Mouse (Mus musculus) intestine, postnatal 0 days (tissue): Measurements from ENCODE around the gene Hspa4l. TPM values are rescaled to one million over a fixed set of nuclear protein-coding genes. Genes with fewer than 3 reads are reported as not detected.

Experiments used
- ATAC-seq: fragments of 200-750 bp; cut with Nextera tagmentation; 2 replicates; pipeline ENCODE4 v1.8.0; 2017; ENCODE audit warnings: mild to moderate bottlenecking, moderate TSS enrichment, moderate library complexity
- H3K27ac ChIP-seq: fragments of 300-500 bp; sonication (generic); 2 replicates; pipeline ENCODE4 v1.5.1; 2014; ENCODE audit warnings: mild to moderate bottlenecking, low read depth, low read length, moderate library complexity
- H3K27me3 ChIP-seq: fragments of 300-500 bp; sonication (generic); replicated peaks from 2 replicates; pipeline ENCODE4 v1.6.1; 2014; ENCODE audit warnings: low read length, mixed read lengths; ENCODE audit not compliant: control insufficient read depth, insufficient read depth
- H3K36me3 ChIP-seq: fragments of 300-500 bp; sonication (generic); 2 replicates; pipeline ENCODE4 v1.6.1; 2014; ENCODE audit warnings: mild to moderate bottlenecking, moderate library complexity; ENCODE audit not compliant: control insufficient read depth, insufficient read depth
- H3K4me1 ChIP-seq: fragments of 300-500 bp; sonication (generic); replicated peaks from 2 replicates; pipeline ENCODE4 v1.6.1; 2014; ENCODE audit warnings: antibody characterized with exemption, low read length, mixed read lengths; ENCODE audit not compliant: control insufficient read depth, insufficient read depth
- H3K4me2 ChIP-seq: fragments of 300-500 bp; sonication (generic); replicated peaks from 2 replicates; pipeline ENCODE4 v1.6.1; 2014; ENCODE audit warnings: low read depth, mild to moderate bottlenecking, moderate library complexity
- H3K4me3 ChIP-seq: fragments of 300-500 bp; sonication (generic); 2 replicates; pipeline ENCODE4 v1.5.1; 2014; ENCODE audit warnings: low read depth, low read length
- H3K9ac ChIP-seq: fragments of 300-500 bp; sonication (generic); 2 replicates; pipeline ENCODE4 v1.6.1; 2014; ENCODE audit warnings: mild to moderate bottlenecking, low read depth, low read length
- H3K9me3 ChIP-seq: fragments of 300-500 bp; sonication (generic); 2 replicates; pipeline ENCODE4 v1.6.1; 2016; ENCODE audit warnings: mixed run types; ENCODE audit not compliant: control insufficient read depth
- CTCF ChIP-seq: sonication (generic); IDR thresholded peaks from 2 replicates; pipeline ENCODE4 v1.5.1; 2016; ENCODE audit warnings: low read depth, mild to moderate bottlenecking, control low read depth, antibody characterized with exemption, moderate library complexity
- WGBS: fragments of 180-500 bp; shearing (Covaris S2); extraction: QIAGEN DNeasy Blood & Tissue Kit; methylation state at CpG from one replicate; pipeline ENCODE4 v1.1.7; 2014; 5-methylcytosine and 5-hydroxymethylcytosine counted together
- polyA plus RNA-seq: library from polyadenylated mRNA; unstranded; fragments of >200 nt; fragmentation: Nextera tagmentation; extraction: Ambion mirVana; gene quantifications from 2 replicates; pipeline ENCODE4 v1.2.1, GENCODE M21; 2015

The Hspa4l gene
- polyA plus RNA-seq, 1 experiment from 2014 or later, result 9.2 TPM

GRCm38 (mm10) chr3:40719022-40719421, 25.3 kb upstream of the Hspa4l start:
- TF ChIP-seq CTCF, result no peak
- H3K9ac ChIP-seq, result no peak overlapping the region
- no peak overlapping the region for H3K4me2 ChIP-seq
- H3K4me3 ChIP-seq, result no peak overlapping the region
- 42% methylated on average over 3 of the region's 3 CpGs for WGBS
- H3K27ac ChIP-seq, result no peak overlapping the region
- H3K4me1 ChIP-seq, result no peaks in the 10 kb centered on the region
- no peak for ATAC-seq
- H3K36me3 ChIP-seq, result no peaks in the 10 kb centered on the region
- no peaks in the 10 kb centered on the region for H3K9me3 ChIP-seq
- H3K27me3 ChIP-seq, result no peaks in the 10 kb centered on the region

- no peak overlapping the region for H3K4me3 ChIP-seq
- no peaks in the 10 kb centered on the region for H3K36me3 ChIP-seq
- TF ChIP-seq CTCF, result no peak
- H3K4me2 ChIP-seq, result no peak overlapping the region
- WGBS, result 59% methylated on average over 6 of the region's 6 CpGs
- H3K9me3 ChIP-seq, result no peaks in the 10 kb centered on the region
- no peak overlapping the region for H3K27ac ChIP-seq
- H3K27me3 ChIP-seq, result no peaks in the 10 kb centered on the region
- no peak for ATAC-seq
- H3K4me1 ChIP-seq, result no peaks in the 10 kb centered on the region
- no peak overlapping the region for H3K9ac ChIP-seq
These were observed 5.8 kb upstream of the Hspa4l start for GRCm38 (mm10) chr3:40738381-40738912.

GRCm38 (mm10) chr3:40744836-40745660, 753 bp downstream of the Hspa4l start:
- Histone ChIP-seq H3K27ac (no peak overlapping the region), H3K9me3 (no peaks in the 10 kb centered on the region), H3K4me3 (peak overlapping the region; percentile 77), H3K36me3 (no peaks in the 10 kb centered on the region), H3K4me1 (no peaks in the 10 kb centered on the region), H3K27me3 (no peaks in the 10 kb centered on the region), H3K4me2 (peak overlapping the region; percentile 98), H3K9ac (peak overlapping the region; percentile 62)
- peak; percentile 15 for TF ChIP-seq CTCF
- ATAC-seq, result peak; percentile 95
- under 1% methylated on average over 62 of the region's 93 CpGs for WGBS

GRCm38 (mm10) chr3:40745661-40746547, 1.6 kb downstream of the Hspa4l start:
- TF ChIP-seq CTCF, result no peak; the same call in 1 of the 2 replicates
- no peaks in the 10 kb centered on the region for H3K9me3 ChIP-seq
- H3K4me1 ChIP-seq, result no peaks in the 10 kb centered on the region
- peak overlapping the region; percentile 98 for H3K4me2 ChIP-seq
- peak overlapping the region; percentile 62 for H3K9ac ChIP-seq
- peak overlapping the region; percentile 77 for H3K4me3 ChIP-seq
- no peaks in the 10 kb centered on the region for H3K27me3 ChIP-seq
- peak; percentile 29 for ATAC-seq
- no peaks in the 10 kb centered on the region for H3K36me3 ChIP-seq
- H3K27ac ChIP-seq, result no peak overlapping the region
- 2% methylated on average over 37 of the region's 37 CpGs for WGBS

GRCm38 (mm10) chr3:40760746-40761145, 16.5 kb downstream of the Hspa4l start:
- Histone ChIP-seq H3K27ac (no peak overlapping the region), H3K36me3 (no peaks in the 10 kb centered on the region), H3K4me1 (no peaks in the 10 kb centered on the region), H3K4me2 (no peak overlapping the region), H3K9ac (no peak overlapping the region), H3K4me3 (no peak overlapping the region), H3K9me3 (no peaks in the 10 kb centered on the region), H3K27me3 (no peaks in the 10 kb centered on the region)
- 66% methylated on average over 3 of the region's 3 CpGs for WGBS
- no peak for TF ChIP-seq CTCF
- ATAC-seq, result no peak

- Histone ChIP-seq H3K9ac (no peak overlapping the region), H3K4me3 (no peak overlapping the region), H3K27ac (no peak overlapping the region), H3K4me2 (no peak overlapping the region), H3K27me3 (no peaks in the 10 kb centered on the region), H3K4me1 (no peaks in the 10 kb centered on the region), H3K36me3 (no peaks in the 10 kb centered on the region), H3K9me3 (no peaks in the 10 kb centered on the region)
- 93% methylated on average over 2 of the region's 2 CpGs for WGBS
- ATAC-seq, result no peak
- no peak for TF ChIP-seq CTCF
These were observed 17.0 kb downstream of the Hspa4l start for GRCm38 (mm10) chr3:40761312-40761711.
